Mouse (Mus musculus): ENCODE measurements around the gene Npr3.
"Not testable (repeated sequence)": the region's sequence is repeated elsewhere in the genome, so short reads cannot be mapped to it uniquely, and the experiment has no call there.

Gene Npr3

DNA sequence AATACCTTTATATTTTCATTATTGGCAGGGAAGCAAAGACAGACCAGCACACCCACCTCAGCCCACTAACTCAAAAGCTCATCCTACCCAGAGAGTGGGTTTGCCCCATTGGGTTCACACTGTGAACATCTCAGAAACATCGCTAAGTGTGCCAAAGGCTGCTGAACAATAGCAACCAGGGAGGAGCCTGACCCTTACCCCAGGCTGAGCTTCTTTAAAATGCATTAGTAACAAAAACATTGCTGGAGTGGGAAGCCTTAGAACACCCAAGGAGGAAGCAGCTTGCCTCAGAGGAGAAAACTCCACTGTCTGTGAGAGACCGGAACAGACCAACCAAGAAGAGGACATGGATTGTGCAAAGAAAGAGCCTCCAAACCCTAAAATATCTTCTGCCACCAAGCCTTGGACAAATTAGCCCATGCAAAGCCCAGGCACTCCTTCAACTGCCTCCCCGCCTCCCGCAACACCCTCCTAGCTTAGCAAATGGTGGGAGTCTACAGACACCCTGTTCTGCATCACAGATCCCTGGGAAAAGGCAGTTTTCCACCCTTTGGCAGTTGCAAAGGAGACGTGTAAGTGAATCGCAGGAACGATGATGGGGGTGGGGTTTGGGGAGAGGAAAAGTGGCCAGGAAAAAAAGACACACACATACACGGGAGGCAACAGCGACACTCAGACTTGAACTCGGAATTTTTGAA lies 24.4 kb downstream of the Npr3 start:
- DNase-seq (ENCODE audit: inconsistent ontology term): no peak

GRCm38 (mm10) chr15:11881822-11882221 lies 25.3 kb downstream of the Npr3 start:
- no peak for DNase-seq (ENCODE audit: inconsistent ontology term)

DNA sequence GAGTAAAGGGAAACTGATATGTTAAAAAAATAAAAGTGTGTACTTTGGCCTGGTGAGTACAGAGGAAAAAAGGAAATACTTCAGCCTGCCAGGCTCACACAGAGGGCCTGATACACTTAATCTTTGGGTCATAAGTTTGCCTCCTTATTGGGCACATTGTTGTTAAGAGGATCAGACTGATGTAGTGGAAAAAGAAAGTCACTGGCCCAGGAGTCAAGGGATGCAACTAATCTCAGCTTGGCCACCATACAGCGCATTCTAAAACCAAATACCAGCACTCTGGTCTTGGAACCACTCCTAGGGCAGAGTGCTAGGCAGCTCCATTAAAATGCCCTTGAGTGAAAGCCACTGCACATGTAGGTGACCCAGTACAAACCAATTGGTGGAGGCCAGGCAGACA lies 28.8 kb downstream of the Npr3 start:
- DNase-seq (ENCODE audit: inconsistent ontology term): peak; percentile 4

DNA sequence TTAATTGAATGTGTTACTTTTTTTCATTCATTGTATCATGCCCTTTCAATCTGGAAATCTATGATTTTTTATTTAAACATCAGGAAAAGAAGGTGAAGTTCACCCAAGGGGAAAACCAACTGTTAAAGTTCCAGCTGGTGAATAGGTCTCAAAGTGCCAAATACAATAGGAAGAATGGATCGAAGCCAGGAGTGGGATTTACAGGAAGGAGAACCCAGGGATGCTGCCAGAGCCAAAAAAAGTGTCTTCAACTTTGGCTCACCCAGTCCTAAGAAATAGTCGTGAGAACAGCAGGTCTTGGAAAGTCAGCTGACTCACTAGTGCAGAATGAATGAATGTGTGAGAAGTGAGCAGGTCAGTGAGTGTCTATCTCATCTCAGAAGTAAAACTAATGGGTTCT lies 29.8 kb downstream of the Npr3 start:
- no peak for DNase-seq (ENCODE audit: inconsistent ontology term)

DNA sequence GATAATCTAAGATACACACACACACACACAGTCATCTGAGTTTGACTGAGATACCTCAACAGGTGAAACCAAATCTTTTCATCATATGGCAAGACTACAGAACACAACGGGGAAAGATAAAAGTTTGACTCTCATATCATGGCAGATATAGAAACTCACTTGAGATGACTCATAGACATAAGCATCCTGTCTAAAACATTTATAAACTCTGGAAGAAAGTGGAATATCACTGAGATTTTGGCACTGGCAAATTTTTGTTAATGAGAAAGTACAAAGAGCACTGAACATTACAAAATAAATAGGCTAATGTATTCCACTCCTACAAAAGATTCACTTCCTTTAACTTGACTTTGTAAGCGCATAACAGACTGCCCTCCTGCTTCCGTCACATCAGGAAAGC lies 40.2 kb downstream of the Npr3 start:
- no peak for DNase-seq (ENCODE audit: inconsistent ontology term)

DNA sequence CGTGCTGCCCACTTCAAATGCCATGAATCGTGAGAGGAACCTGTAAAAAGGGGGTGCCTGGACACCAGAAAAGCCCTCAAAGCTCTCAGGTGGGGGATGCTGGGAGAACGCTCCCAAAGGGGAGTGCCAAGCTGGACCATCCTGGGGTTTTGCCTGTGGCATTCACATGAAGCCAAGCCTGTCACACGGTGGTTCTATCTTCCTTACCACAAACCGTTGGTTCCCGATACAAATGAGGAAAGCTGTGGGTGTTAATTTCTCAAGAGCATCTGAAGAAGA lies 43.6 kb downstream of the Npr3 start:
- DNase-seq (ENCODE audit: inconsistent ontology term): no peak

GRCm38 (mm10) chr15:11862785-11863539 lies 44.1 kb downstream of the Npr3 start:
- DNase-seq (ENCODE audit: inconsistent ontology term): no peak

GRCm38 (mm10) chr15:11862253-11862652 lies 44.8 kb downstream of the Npr3 start:
- no peak for DNase-seq (ENCODE audit: inconsistent ontology term)

DNA sequence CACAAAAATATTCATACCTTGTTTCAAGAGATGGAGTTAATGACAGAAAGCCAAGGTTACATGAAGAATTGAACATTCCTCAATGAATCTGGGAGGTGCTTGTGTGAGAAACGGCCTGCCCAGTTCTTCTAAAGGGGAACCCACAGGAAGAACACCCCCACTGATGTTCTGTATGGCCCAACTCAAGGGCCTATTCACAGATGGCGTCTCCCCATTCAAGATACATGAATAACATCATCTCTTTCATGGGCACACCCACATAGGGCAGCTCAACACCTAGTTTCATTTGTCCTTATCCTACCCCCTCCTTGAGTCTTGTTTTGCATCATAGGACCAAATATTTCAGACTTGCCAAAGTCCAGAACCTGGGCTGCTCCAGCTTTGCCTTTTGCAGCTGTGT lies 46.8 kb downstream of the Npr3 start:
- no peak for DNase-seq (ENCODE audit: inconsistent ontology term)

GRCm38 (mm10) chr15:11859829-11860228 lies 47.3 kb downstream of the Npr3 start:
- DNase-seq (ENCODE audit: inconsistent ontology term): no peak

GRCm38 (mm10) chr15:11858411-11858810 lies 48.7 kb downstream of the Npr3 start:
- no peak for DNase-seq (ENCODE audit: inconsistent ontology term)

- no peak for DNase-seq (ENCODE audit: inconsistent ontology term)
These were observed 61.7 kb downstream of the Npr3 start for GRCm38 (mm10) chr15:11845204-11846062.

DNA sequence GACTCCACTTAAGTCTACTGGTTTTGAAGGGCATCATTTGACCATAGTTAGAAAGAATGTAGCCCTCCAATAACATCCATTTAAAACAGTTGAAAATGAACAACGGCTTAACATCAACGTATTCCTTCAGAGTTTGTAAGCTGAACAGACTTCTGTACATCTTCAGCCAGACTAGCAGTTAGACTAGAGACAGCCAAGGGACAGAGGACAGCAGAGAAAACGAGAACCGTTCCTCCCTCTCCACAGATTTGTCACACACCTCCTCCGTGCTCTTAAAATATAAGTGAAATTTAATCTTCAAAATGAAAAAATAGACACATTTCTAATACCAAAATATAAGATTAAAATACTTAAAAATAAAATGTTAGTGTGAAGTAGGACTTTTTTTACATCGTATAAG lies 63.0 kb downstream of the Npr3 start:
- DNase-seq (ENCODE audit: inconsistent ontology term): no peak

DNA sequence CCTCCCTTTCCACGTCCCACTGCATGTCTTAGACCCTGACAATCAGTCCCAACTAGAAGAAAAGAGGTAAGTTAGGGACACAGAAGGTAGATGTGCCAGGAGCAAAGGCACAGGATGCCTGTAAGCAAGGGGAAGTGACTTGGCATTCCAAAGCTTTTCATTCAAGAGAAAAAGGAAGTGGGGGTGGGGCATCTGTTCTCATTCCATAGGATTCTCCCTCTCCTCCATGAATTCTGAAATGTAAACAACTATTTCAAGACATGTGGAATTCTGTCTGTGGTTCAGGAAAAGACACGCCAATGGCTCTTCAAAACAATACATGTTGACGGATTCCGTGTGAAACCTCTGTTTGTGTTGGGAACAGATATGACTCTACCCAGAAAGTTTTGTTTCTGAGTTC lies 65.3 kb downstream of the Npr3 start:
- DNase-seq (ENCODE audit: inconsistent ontology term): no peak

DNA sequence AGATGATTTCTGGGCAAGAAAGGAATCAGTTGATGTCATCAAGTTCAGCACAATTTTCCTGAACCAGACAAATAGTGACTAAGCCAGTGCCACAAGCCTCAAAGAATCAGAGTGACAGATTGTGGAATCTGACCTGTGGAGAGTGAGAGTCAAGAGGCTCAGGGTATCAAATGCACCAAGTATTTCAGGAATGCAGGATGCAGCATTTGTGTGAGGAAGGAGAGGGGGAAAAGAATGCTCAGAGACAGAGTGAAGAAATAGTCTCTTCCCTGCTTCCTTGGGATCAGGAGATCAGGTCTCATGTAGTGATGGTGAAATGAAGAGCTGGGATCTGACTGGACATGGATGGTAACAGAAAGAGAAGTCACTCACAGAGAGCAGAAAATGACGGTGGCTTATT lies 71.2 kb downstream of the Npr3 start:
- DNase-seq (ENCODE audit: inconsistent ontology term): peak; percentile 89

DNA sequence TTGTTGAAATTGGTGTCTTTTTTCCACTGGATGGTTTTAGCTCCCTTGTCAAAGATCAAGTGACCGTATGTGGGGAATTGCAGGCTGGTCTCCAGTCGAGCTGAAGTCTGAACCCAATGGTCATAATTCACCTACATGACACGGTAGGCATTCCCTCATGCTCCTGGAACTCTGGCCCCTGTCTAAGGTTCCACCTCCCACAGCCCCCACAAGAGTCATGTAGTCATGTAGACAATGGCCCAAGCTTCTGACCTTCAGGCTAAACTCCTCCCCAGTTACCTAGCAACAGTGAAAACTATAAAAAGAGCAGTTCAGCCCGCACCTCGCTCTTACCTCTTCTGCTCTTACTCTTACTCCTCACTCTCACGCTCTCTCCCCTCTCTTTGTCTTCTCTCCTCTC lies 84.7 kb downstream of the Npr3 start:
- not testable (repeated sequence) for DNase-seq (ENCODE audit: inconsistent ontology term)

DNA sequence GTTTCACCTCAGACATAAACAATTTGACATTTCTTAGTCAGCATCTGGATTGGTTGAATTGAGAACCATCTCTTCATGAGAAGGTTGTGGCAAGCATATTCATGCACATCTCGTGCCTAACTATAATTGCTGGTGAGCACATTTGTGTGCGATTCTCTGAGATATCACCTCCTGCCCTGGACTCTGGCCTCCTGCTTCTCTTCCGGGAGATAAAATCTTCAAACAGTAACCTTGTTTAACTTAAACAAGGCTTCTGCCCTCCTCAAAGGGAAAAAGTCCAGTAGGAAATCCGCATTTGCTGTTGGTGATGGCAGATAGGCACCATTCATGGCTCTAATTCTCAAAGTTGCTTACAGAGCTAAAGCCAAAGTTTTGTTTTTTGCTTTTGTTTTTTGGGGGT lies 91.5 kb downstream of the Npr3 start:
- no peak for DNase-seq (ENCODE audit: inconsistent ontology term)

DNA sequence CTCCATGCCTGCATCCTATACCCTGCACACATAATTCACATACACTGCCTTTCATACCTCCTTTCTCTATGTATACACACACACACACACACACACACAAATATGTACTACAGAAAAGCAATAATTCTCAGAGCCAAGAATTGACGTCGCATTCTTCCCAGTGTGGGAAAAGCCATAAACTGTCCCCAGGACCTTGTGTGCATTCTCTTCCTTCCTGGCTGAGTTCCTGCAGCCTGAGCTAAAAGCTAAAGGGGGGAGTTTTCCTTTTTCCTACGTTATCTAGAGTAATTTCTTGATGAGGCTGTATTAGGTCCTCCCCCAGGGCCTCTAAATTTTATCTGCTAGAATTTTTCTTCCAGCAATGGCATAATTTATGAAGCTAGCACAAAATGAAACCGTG lies 103.5 kb downstream of the Npr3 start:
- DNase-seq (ENCODE audit: inconsistent ontology term): no peak

DNA sequence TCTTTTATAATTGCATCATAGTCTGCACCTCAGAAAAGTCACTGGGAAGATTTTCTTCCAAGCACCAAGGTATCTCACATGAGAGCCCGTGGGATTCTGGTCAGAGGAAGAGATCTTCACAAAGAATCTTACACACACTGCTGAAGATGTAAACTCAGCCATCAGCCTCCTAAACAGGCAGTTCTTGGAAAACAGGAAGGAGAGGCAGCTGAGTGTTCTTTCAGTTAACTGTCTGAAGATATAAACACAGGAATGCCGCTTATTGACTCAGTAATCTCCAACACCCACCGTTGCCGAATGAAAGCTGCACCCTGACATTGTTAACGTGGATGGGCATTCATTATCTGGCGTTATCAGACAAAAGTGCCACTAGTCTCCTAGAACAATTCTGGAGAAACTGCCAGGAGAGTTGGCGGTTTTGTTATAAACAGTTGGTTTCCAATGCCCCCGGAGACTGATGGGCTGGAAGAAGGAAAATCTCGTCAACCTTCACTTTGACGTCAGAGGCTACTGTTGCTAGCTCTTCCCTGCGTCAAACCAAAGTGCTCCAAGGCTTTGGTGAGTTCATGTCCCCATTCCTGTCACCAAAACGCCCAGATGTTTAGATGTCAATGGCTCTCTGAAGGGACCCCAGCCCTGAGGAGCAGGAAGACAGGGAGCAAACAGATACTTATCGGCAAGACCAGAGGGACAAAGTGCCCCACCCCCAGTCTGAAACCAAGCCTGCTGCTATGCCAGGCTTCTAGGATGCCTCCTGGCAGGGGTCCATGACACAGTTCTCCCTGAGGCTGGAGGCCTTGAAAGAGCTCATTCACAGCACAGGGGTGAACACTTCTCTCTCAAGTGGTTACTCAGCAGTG lies 105.0 kb downstream of the Npr3 start:
- DNase-seq (ENCODE audit: inconsistent ontology term): peak; percentile 84

DNA sequence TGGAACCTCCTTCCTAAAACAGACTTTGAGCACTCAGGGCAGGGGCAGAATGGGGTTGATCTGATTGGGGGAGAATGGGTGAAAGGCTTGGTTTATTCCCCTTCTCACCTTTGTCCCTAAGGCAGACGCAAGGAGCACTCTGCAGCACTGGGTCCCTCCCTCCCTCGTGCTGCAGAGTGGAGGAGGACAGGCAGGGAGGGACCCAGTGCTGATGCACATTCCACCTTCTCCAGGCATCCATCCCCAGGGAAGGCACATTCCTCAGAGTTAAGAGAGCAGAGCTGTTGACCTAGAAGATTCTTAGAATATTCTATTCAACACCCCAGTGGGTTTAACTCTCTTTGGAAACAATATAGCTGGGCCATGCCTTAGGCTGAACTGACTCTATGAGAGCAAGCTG lies 112.5 kb downstream of the Npr3 start:
- peak; percentile 80 for DNase-seq (ENCODE audit: inconsistent ontology term)

Measured in Muller cell, postnatal 12 days (primary cell).